Mouse (Mus musculus) myocyte (in vitro differentiated cells): ENCODE data around the gene Focad.

Experiments
- CEBPB ChIP-seq: IDR thresholded peaks from 2 replicates; pipeline ENCODE4 v1.6.1; 2011; ENCODE audit warnings: mild to moderate bottlenecking, moderate library complexity; ENCODE audit not compliant: poor library complexity, insufficient read depth, severe bottlenecking
- E2F4 ChIP-seq: IDR thresholded peaks from one replicate; pipeline ENCODE4 v1.6.1; 2011; ENCODE audit warnings: mild to moderate bottlenecking, control low read depth, moderate library complexity; ENCODE audit not compliant: insufficient read depth
- MAX ChIP-seq: IDR thresholded peaks from one replicate; pipeline ENCODE4 v1.6.1; 2011; ENCODE audit warnings: low read depth, mild to moderate bottlenecking, control low read depth
- MYOD1 ChIP-seq, 3 experiments: IDR thresholded peaks; one replicate each; pipeline ENCODE4 v1.6.1; 2011; ENCODE audit warnings: control low read depth in 2 of 3, low read depth in 2 of 3, mild to moderate bottlenecking in 2 of 3, moderate library complexity in 1 of 3; ENCODE audit not compliant: insufficient read length in 2 of 3, control insufficient read depth in 1 of 3
- MYOG ChIP-seq, 3 experiments: IDR thresholded peaks; one replicate each; pipeline ENCODE4 v1.6.1; 2011; ENCODE audit warnings: control low read depth in 2 of 3, low read depth in 2 of 3, mild to moderate bottlenecking in 2 of 3; ENCODE audit not compliant: insufficient read length in 2 of 3, control insufficient read depth in 1 of 3, insufficient read depth in 1 of 3
- POLR2A ChIP-seq: IDR thresholded peaks from one replicate; pipeline ENCODE4 v1.6.1; 2011; ENCODE audit warnings: low read depth, mild to moderate bottlenecking, control low read depth, moderate library complexity; ENCODE audit not compliant: insufficient read length
- POLR2AphosphoS2 ChIP-seq: IDR thresholded peaks from one replicate; pipeline ENCODE4 v1.6.1; 2011; ENCODE audit warnings: low read depth, control low read depth; ENCODE audit not compliant: insufficient read length
- REST ChIP-seq: IDR thresholded peaks from one replicate; pipeline ENCODE4 v1.6.1; 2011; ENCODE audit warnings: mild to moderate bottlenecking, control low read depth, moderate library complexity; ENCODE audit not compliant: insufficient read depth, insufficient read length
- TCF3 ChIP-seq: IDR thresholded peaks from one replicate; pipeline ENCODE4 v1.6.1; 2011; ENCODE audit warnings: low read depth, control low read depth; ENCODE audit not compliant: insufficient read length

DNA sequence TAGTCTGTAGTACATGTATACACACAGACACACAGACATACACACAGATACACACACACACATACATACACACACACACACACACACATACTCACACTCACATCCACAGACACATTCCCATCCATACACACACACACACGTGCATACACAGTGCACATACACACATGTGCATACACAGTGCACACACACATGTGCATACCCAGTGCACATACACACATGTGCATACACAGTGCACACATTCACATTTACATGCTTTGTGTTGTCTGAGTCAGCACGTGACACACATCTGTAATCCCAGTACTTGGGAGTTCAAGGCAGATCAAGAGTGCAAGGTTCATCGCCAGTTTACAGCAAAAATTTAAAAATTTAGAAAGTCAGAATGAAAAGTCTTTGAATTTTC lies 12.5 kb upstream of the Focad start:
- TF ChIP-seq POLR2A (no peak), MAX (no peak), TCF3 (no peak), MYOD1 (IDR thresholded peaks at IDR 0.05; ENCODE audit: control insufficient read depth in 1 of 3, insufficient read length in 2 of 3, low read depth in 2 of 3) (no peak), REST (no peak), POLR2AphosphoS2 (no peak), E2F4 (no peak), MYOG (IDR thresholded peaks at IDR 0.05; ENCODE audit: control insufficient read depth in 1 of 3, insufficient read depth in 1 of 3, insufficient read length in 2 of 3, low read depth in 2 of 3) (no peak), CEBPB (no peak)
